Mouse (Mus musculus) right cerebral cortex, postnatal 25 days (tissue): ENCODE data around the gene Filip1l.

Experiments
- DNase-seq: peaks from one replicate; pipeline ENCODE4 v3.0.0; 2022

The Filip1l gene

GRCm38 (mm10) chr16:57437523-57438287, 84.8 kb downstream of the Filip1l start:
- no peak for DNase-seq

- no peak for DNase-seq
Observed at GRCm38 (mm10) chr16:57438288-57438685, 85.4 kb downstream of the Filip1l start.

- no peak for DNase-seq
Observed at GRCm38 (mm10) chr16:57439206-57439605, 86.3 kb downstream of the Filip1l start.

GRCm38 (mm10) chr16:57440706-57441437, 88.0 kb downstream of the Filip1l start:
- DNase-seq: no peak

GRCm38 (mm10) chr16:57445096-57446094, 92.5 kb downstream of the Filip1l start:
- DNase-seq: no peak

- no peak for DNase-seq
Observed at GRCm38 (mm10) chr16:57453009-57453408, 100.1 kb downstream of the Filip1l start.

- no peak for DNase-seq
Observed at GRCm38 (mm10) chr16:57454106-57454763, 101.3 kb downstream of the Filip1l start.

GRCm38 (mm10) chr16:57455573-57455972, 102.7 kb downstream of the Filip1l start:
- no peak for DNase-seq

- DNase-seq: no peak
Observed at GRCm38 (mm10) chr16:57456003-57456402, 103.1 kb downstream of the Filip1l start.

- DNase-seq: no peak
Observed at GRCm38 (mm10) chr16:57465386-57465913, 112.6 kb downstream of the Filip1l start.

GRCm38 (mm10) chr16:57469301-57469700, 116.4 kb downstream of the Filip1l start:
- no peak for DNase-seq

- DNase-seq: no peak
Observed at GRCm38 (mm10) chr16:57469869-57470268, 117.0 kb downstream of the Filip1l start.

GRCm38 (mm10) chr16:57470286-57470830, 117.5 kb downstream of the Filip1l start:
- DNase-seq: no peak

- DNase-seq: no peak
Observed at GRCm38 (mm10) chr16:57471071-57471470, 118.2 kb downstream of the Filip1l start.

GRCm38 (mm10) chr16:57473415-57474085, 120.7 kb downstream of the Filip1l start:
- DNase-seq: no peak

GRCm38 (mm10) chr16:57478451-57478850, 125.6 kb downstream of the Filip1l start:
- DNase-seq: no peak

- no peak for DNase-seq
Observed at GRCm38 (mm10) chr16:57479776-57480175, 126.9 kb downstream of the Filip1l start.

GRCm38 (mm10) chr16:57482264-57482663, 129.4 kb downstream of the Filip1l start:
- DNase-seq: no peak

GRCm38 (mm10) chr16:57482911-57483310, 130.0 kb downstream of the Filip1l start:
- no peak for DNase-seq

GRCm38 (mm10) chr16:57483503-57483902, 130.6 kb downstream of the Filip1l start:
- no peak for DNase-seq
